Mouse (Mus musculus) thymus, postnatal 36 days (tissue): ENCODE measurements around the gene Gm13420.
"Not testable (repeated sequence)": the region's sequence is repeated elsewhere in the genome, so short reads cannot be mapped to it uniquely, and the experiment has no call there.

Source experiments
- DNase-seq, 2 experiments: peaks; one replicate each; pipeline ENCODE4 v3.0.0; 2022; ENCODE audit warnings: mixed read lengths in 2 of 2

Gm13420 gene

DNA sequence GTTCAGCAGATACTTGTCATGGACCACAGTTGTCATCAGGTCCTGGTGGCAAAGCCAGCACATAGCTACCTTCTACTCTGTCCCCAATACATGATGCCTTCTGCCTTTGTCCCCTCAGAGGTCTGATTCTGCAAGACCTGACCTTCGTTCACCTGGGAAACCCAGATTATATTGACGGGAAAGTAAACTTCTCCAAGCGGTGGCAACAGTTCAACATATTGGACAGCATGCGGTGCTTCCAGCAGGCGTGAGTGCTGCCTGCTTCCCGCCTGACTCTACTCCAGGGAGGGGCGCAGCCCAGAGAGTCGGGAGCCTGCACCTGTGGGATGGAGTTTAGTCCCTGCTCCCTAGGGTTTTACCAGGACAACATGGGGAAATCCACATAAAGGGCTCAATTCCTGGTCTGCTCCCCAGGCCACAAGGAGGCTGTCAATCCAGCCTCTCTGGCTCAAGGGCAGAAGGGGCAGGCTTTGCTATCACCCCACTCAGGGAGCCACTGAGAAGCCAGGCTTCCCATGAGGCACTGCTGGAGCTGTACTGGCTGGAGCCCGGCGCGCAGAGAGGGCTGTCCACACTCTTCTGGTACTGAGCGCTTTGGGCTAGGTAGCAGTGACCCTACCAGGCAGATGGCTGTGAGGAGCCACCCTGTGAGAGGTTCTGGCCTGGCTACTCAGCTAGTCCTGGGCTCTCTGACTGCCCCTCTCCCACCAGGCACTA lies 14.1 kb downstream of the Gm13420 start:
- no peak for DNase-seq

- DNase-seq: no peak
Measured at GRCm38 (mm10) chr2:29735708-29736107, 15.8 kb downstream of the Gm13420 start.

- DNase-seq: no peak
Measured at GRCm38 (mm10) chr2:29733348-29733747, 18.1 kb downstream of the Gm13420 start.

DNA sequence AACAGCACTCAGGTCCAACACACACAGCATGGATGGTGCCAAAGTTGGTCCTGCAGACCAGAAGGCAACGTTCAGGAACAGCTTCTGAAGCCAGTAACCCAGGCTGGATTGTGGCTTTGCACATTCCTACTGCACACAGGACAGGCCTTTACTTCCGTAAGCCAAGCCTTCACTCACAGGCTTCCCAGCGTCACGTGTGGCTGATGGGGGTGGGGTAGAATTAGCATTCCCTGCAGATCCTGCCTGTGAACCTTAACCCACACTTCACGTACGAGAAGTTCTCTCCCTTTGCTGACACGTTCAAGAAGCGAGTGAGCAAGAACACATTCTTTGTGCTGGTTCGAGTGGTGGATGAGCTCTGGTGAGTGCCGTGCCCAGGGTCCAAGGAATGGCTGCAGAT lies 18.9 kb downstream of the Gm13420 start:
- no peak for DNase-seq

- DNase-seq: peak; percentile 49 to 61
Measured at GRCm38 (mm10) chr2:29731545-29731944, 19.9 kb downstream of the Gm13420 start.

DNA sequence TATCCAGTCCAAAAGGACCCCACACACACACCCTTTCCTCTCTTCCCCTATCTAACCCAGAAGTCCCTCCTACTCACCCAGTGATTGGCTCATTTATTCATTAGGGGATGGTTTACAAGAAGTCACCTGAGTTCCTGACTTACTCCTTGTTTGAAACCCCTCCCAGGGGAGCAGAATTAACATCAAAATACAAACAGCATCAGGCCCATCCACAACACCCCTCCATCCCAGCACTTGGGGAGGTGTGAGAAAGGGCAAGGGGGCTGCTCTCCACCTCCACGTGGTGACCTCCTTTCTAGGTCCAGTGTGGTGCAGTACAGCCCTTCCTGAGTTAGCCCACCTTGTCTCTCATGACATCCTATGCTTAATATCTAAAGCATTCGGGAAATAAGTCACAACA lies 22.0 kb downstream of the Gm13420 start:
- no peak for DNase-seq

DNA sequence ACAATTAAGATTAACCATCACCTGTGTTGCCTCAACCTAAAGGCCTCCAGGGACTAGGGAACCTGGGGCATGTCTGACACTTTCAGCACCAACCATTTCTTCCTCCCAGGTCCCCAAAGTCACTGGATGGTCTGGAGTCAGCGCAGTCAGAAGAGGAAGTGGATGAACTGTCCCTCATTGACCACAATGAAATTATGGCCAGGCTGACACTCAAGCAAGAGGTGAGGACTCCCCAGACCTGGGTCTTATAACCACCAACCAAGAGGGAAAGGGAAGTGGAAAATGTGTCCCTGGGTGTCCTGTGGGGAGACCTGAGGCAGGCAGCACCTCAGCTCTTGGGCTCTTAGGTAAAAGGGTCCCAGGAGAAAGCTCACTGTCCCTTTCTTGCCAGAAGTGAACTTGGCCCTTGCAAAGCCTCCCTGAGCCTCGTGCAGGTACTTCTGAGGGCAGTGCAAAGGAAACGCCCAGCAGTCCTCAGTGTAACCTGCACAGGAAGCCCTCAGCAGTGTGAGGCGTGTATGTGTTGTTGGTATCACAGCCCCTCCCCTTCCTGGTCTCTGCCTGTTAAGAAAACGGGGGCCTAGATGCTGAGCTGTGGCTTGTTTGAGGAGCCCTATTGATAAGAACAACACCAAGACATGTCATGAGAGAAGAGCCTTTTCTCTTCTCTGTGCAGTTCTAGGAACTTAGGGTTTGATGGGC lies 26.7 kb downstream of the Gm13420 start:
- peak; percentile 34 to 54 for DNase-seq

DNA sequence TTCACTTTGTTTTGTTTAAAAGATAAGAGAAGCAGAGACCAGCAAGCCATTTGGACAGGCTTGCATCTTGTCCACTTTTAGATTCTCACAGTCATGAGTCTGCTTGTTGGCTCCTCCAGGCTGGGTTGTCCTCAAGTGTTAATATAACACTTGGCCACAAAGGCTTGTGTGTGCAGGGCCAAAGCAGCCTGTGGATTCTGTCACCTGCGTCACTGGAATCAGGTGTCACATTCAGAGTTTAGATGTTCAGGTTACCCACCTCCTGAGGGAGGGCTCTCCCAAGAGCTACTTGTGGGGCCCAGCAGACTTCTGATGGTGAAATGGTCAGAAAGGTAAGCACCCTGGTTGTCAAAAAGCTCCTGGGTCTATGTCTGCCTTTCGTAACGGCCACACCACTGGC lies 28.4 kb downstream of the Gm13420 start:
- no peak for DNase-seq

DNA sequence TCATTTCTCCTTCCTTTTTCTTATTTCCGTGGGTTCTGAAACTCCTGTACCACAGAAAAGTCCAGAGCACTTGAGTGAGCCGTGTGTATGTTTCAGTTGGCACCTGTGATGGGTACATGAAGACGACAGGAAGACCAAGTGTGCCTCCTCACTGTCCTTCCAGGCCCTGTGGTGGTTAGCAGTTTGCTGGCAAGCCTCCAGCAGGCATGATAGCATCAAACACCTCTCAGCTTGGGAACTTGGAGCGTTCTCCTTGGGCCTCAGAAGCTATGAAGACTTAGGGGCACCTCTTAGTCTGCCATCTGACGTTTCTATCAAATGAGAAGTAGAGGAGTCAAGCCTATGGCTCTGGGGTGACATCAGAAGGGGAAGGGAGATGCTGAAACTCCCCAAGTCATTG lies 32.9 kb downstream of the Gm13420 start:
- DNase-seq: peak; percentile 40 to 63

DNA sequence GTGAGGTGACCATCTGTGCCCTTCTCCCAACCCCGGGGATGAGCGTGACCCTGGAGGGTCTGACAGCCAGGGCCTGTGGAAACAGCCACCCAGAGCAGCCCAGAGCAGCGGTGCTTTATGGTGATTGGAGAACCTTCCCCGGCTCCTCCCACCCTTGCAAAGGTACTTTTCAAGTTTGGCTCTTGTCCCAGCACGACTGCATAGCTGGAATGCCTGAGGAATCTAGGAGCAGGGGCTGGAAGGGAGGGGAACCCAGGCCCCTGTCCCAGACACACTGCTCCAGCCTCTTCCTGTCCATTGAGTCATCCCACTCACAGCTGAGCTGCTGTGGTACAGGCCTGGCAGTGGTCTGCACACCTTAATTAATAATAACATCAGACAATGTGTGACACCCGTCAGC lies 34.8 kb downstream of the Gm13420 start:
- no peak for DNase-seq

- no peak for DNase-seq
Measured at GRCm38 (mm10) chr2:29716143-29716542, 35.3 kb downstream of the Gm13420 start.

- DNase-seq: no peak
Measured at GRCm38 (mm10) chr2:29714127-29714526, 37.4 kb downstream of the Gm13420 start.

DNA sequence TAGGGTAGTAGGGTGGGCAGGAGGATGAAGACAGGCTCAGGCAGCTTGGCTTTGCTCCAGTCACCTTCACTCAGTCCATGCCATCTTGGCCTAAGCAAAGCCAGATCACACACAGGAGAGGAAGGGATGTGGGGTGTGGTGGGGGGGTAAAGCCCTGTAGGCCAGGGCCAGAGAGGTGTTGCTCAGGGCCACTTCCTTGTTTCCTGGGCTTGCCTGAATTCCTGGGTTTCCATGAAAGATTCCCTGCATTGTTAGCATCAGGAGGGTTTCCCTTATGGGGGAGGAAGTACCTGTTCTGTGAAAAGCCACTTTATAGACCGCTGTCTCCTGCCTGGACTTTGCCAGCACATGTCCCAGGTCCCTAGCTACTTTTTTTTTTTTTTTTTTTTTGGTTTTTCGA lies 38.0 kb downstream of the Gm13420 start:
- DNase-seq: no peak

GRCm38 (mm10) chr2:29711877-29712276 lies 39.6 kb downstream of the Gm13420 start:
- DNase-seq: no peak

DNA sequence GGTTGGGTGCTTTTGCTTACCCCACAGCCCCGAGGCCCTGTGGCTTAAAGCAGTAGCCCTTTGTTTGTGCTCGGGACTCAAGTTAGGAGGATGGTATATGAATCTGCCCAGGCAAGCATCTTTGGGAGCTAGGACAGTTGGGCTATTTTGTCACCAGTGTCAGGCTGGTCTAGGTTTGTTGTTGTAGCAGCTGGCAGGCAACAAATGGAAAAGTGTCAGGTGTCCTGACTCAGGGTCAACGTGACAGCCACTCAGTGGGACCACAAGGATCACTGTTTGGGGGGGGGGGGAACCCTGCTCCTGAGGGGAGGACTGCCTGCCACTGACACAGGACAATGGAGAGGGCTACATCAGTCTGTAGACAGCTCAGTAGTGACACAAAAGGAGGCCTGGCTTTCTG lies 40.4 kb downstream of the Gm13420 start:
- no peak for DNase-seq

- not testable (repeated sequence) for DNase-seq
Measured at GRCm38 (mm10) chr2:29708209-29708608, 43.3 kb downstream of the Gm13420 start.

- DNase-seq: peak; percentile 57 to 59
Measured at GRCm38 (mm10) chr2:29707731-29708130, 43.8 kb downstream of the Gm13420 start.

GRCm38 (mm10) chr2:29706726-29707620 lies 44.5 kb downstream of the Gm13420 start:
- DNase-seq: no peak

GRCm38 (mm10) chr2:29705493-29705892 lies 46.0 kb downstream of the Gm13420 start:
- DNase-seq: no peak

DNA sequence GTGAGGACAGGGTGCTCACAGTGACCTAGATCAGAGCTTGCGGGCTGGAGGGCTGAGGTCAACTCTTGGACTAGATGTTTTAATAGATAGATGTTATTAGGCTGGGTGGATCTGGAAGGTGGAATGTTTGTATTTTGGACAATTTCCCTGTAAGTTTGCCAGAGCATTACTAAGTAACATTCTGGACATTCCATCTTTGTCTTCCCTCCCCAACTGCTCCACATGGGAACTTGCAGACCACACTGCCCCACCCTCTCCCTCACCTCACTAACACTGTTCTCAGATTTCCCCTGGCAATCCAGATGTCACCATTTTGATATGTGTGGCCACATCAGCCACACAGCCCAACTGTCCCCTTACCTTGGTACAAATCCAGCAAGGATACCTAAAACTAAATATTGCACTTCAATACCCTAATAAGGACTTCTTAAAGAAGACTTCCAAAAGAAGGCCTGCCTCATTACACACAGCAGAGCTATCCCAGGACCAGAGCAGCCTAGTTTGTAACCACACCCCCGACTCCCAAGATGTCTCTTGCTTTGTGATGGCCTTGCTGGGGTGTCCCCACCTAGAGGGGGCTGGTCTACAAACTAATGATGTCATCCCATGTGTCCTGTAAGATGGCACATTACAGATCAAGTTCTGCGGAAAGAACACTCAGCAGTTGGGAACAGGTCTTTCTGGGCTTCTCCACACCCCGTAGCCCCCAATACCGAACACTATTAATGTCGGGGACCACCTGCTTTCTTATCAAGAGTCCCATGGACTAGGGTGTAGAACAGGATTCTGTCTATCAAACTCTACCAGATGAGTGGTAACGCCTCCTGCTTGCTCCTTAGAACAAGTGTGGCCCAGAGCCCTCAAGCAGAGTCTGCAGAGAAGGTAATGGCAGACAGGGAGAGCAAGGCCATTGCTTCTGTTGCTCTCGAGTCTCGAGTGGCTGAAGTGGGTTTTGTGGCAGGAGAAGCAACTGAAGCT lies 48.1 kb downstream of the Gm13420 start:
- no peak for DNase-seq

- DNase-seq: no peak
Measured at GRCm38 (mm10) chr2:29702189-29702588, 49.3 kb downstream of the Gm13420 start.

GRCm38 (mm10) chr2:29701393-29701792 lies 50.1 kb downstream of the Gm13420 start:
- DNase-seq: no peak
